In genomic region chr5:74363296-74363695, GRCm38 (mm10) we compare ENCODE assay signal across 15 mouse cellular contexts.
"Had no signal": no experiment of that assay in that cellular context is flagged by ENCODE, and none has a peak within 500 bp of the region (broad histone marks: within the 10 kb centered on the region; RNA-seq: fewer than 3 reads in every experiment).

No protein-coding gene starts in this region.

- H3K9ac ChIP-seq: liver, embryonic 15.5 days; lung, embryonic 14.5 days; midbrain, embryonic 12.5 days had no signal

- H3K27ac ChIP-seq: kidney, postnatal 0 days; layer of hippocampus, adult 2 months; liver, embryonic 15.5 days; midbrain, embryonic 12.5 days; stomach, postnatal 0 days had no signal

- H3K9me3 ChIP-seq: liver, embryonic 15.5 days; midbrain, embryonic 12.5 days had no signal

- H3K4me2 ChIP-seq: liver, embryonic 11.5 days; liver, embryonic 15.5 days; lung, embryonic 14.5 days; midbrain, embryonic 12.5 days had no signal

- H3K4me3 ChIP-seq: layer of hippocampus, adult 2 months; liver, embryonic 15.5 days; midbrain, embryonic 12.5 days had no signal

- H3K36me3 ChIP-seq: liver, embryonic 15.5 days; midbrain, embryonic 12.5 days had no signal

- DNase-seq: kidney, adult 9 months; kidney, postnatal 36 days; left cerebral cortex, postnatal 4 days; lung, embryonic 14.5 days; lung, postnatal 10 days; lung, postnatal 4 days; right cerebral cortex, adult 18-20 months; right cerebral cortex, postnatal 25 days; thymus, postnatal 4 days had no signal

- H3K27me3 ChIP-seq: liver, embryonic 15.5 days; midbrain, embryonic 12.5 days had no signal
